Mouse (Mus musculus) C2C12 (cell line): Measurements from ENCODE around the gene Zdhhc23. TPM values are rescaled to one million over a fixed set of nuclear protein-coding genes. Genes with fewer than 3 reads are reported as not detected.
A peak's percentile ranks its signal among the peaks of the same experiment; 100 is the strongest.

ENCODE experiments used
- H3K27me3 ChIP-seq: one replicate; pipeline ENCODE4 v1.6.1; 2011; ENCODE audit not compliant: control insufficient read depth, insufficient read depth, insufficient read length
- H3K36me3 ChIP-seq: one replicate; pipeline ENCODE4 v1.6.1; 2011; ENCODE audit not compliant: control insufficient read depth, insufficient read depth
- H3K4me3 ChIP-seq: one replicate; pipeline ENCODE4 v1.5.1; 2011; ENCODE audit warnings: mild to moderate bottlenecking, control low read depth; ENCODE audit not compliant: poor library complexity, insufficient read depth, severe bottlenecking
- H3K79me2 ChIP-seq: one replicate; pipeline ENCODE4 v1.6.1; 2011; ENCODE audit not compliant: control insufficient read depth, insufficient read depth
- H3K79me3 ChIP-seq: one replicate; pipeline ENCODE4 v1.6.1; 2011; ENCODE audit warnings: low read depth, control low read depth
- H3ac ChIP-seq: one replicate; pipeline ENCODE3; 2011; ENCODE audit warnings: low read depth; ENCODE audit not compliant: control insufficient read depth, insufficient read length
- CEBPB ChIP-seq: IDR thresholded peaks from one replicate; pipeline ENCODE4 v1.6.1; 2011; ENCODE audit warnings: low read depth, mild to moderate bottlenecking, control low read depth, moderate library complexity
- CTCF ChIP-seq: IDR thresholded peaks from one replicate; pipeline ENCODE4 v1.5.1; 2011; ENCODE audit not compliant: control insufficient read depth, insufficient read depth, insufficient read length
- FOSL1 ChIP-seq: IDR thresholded peaks from one replicate; pipeline ENCODE4 v1.8.0; 2011; ENCODE audit warnings: mild to moderate bottlenecking, low read length; ENCODE audit not compliant: poor library complexity, insufficient read depth, severe bottlenecking
- MAX ChIP-seq: IDR thresholded peaks from one replicate; pipeline ENCODE4 v1.6.1; 2011; ENCODE audit warnings: mild to moderate bottlenecking, control low read depth
- MYOD1 ChIP-seq: IDR thresholded peaks from one replicate; pipeline ENCODE4 v1.6.1; 2011; ENCODE audit warnings: low read depth; ENCODE audit not compliant: control insufficient read depth, insufficient read length
- MYOG ChIP-seq: IDR thresholded peaks from one replicate; pipeline ENCODE4 v1.6.1; 2011; ENCODE audit not compliant: control insufficient read depth, insufficient read length; ENCODE audit errors: extremely low read depth
- USF1 ChIP-seq: IDR thresholded peaks from one replicate; pipeline ENCODE4 v1.6.1; 2011; ENCODE audit warnings: low read depth, mild to moderate bottlenecking, control low read depth, moderate library complexity
- polyA plus RNA-seq: library from polyadenylated mRNA; unstranded; fragments of >200 nt; fragmentation: generic; extraction: Trizol; gene quantifications from one replicate; pipeline ENCODE4 v1.2.1, GENCODE M21; 2012; ENCODE audit warnings: missing spikeins

Zdhhc23 gene
- polyA plus RNA-seq, 1 experiment: 0.02 TPM

DNA sequence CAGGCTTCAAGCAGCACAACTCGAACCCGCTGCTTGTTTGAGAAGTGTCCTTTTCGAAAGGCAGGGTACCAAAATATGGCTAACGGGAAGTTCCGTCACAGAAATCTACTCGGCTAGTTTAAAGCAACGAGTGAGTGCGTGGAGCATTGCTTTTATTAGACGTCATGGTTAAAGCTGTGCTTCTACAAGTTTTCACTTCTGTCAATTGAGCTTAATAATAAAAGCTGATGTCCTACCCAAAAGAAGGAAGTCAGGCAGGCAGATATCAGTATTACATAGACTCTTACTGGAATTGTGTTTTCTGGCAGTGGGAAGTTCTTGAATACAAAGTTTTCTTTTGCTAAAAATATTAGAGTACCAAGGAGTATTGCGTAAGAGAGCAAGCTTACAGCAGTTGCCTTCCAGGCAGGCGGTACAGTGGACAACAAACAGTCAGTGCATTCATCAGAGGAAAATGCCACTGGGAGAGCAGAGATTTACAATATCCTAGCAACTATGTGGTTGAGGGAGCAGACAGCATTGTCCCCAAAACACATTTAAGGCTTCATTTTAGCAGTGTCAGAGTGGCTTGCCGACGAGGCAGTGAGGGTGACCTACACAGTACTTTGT, 13.7 kb downstream of the Zdhhc23 start:
- no peak overlapping the region for H3ac ChIP-seq
- H3K4me3 ChIP-seq: no peak overlapping the region
- H3K79me2 ChIP-seq: no peaks in the 10 kb centered on the region
- H3K36me3 ChIP-seq: no peaks in the 10 kb centered on the region
- H3K79me3 ChIP-seq: no peaks in the 10 kb centered on the region
- TF ChIP-seq CEBPB: peak; percentile 19
- no peak for TF ChIP-seq USF1
- TF ChIP-seq CTCF: no peak
- no peak for TF ChIP-seq MAX
- no peaks in the 10 kb centered on the region for H3K27me3 ChIP-seq

DNA sequence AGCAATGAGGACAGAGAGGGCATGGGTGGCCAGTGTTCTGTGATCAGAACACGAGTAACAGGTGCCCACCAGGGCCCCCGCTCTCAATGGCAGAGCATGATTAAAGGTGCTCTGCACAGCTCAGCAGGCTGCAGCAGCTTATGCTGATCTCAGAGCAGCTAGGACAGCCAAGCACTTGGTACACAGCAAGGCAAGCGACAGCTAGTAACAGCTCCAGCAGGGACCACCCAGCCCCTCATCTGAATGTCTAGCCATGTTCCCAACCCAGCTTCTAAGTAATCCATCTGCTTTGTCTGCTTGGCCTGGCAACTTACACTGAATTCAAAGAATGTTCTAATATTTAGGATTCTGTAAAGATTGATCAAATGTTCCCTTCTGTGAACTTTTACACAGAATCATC, 15.8 kb downstream of the Zdhhc23 start:
- no peaks in the 10 kb centered on the region for H3K79me2 ChIP-seq
- H3K36me3 ChIP-seq: no peaks in the 10 kb centered on the region
- TF ChIP-seq USF1 (no peak), MYOG (no peak), MAX (no peak), CEBPB (no peak), CTCF (no peak), MYOD1 (no peak), FOSL1 (no peak)
- H3K79me3 ChIP-seq: no peaks in the 10 kb centered on the region
- H3ac ChIP-seq: no peak overlapping the region
- H3K27me3 ChIP-seq: no peaks in the 10 kb centered on the region
- H3K4me3 ChIP-seq: no peak overlapping the region

DNA sequence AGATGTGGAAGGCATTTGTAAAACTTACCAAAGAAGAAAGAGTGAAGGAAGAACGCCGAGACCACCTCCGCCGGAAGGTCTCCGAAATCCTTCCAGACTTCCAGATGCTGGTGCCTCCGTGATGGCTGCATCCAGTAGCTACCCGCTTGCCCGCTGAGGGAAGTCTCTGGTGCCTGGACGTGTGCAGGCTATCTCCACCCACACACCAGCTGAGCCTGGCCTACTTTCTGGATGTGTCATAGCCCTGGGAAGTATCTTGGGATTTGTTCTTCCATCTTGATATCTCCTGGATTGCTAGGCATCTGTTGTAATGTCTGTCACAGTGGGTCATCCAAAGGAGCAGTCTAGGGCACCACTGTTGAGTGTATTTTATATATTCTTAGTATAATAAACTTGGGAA, 16.3 kb downstream of the Zdhhc23 start:
- no peaks in the 10 kb centered on the region for H3K27me3 ChIP-seq
- no peak for TF ChIP-seq MYOG
- no peak for TF ChIP-seq MAX
- no peak for TF ChIP-seq MYOD1
- TF ChIP-seq CTCF: no peak
- TF ChIP-seq FOSL1: no peak
- TF ChIP-seq CEBPB: no peak
- no peak for TF ChIP-seq USF1

GRCm38 (mm10) chr16:43958038-43958437, 21.6 kb downstream of the Zdhhc23 start:
- Histone ChIP-seq H3ac (no peak overlapping the region), H3K27me3 (no peaks in the 10 kb centered on the region), H3K4me3 (no peak overlapping the region), H3K36me3 (no peaks in the 10 kb centered on the region), H3K79me3 (no peaks in the 10 kb centered on the region), H3K79me2 (no peaks in the 10 kb centered on the region)
- TF ChIP-seq MAX: no peak

More for the DNA sequence above, 16.3 kb downstream of the Zdhhc23 start:
- Histone ChIP-seq H3K36me3 (no peaks in the 10 kb centered on the region), H3K79me2 (no peaks in the 10 kb centered on the region), H3ac (no peak overlapping the region), H3K79me3 (no peaks in the 10 kb centered on the region), H3K4me3 (no peak overlapping the region)

GRCm38 (mm10) chr16:43954913-43955312, 24.7 kb downstream of the Zdhhc23 start:
- H3K27me3 ChIP-seq: no peaks in the 10 kb centered on the region
- no peaks in the 10 kb centered on the region for H3K79me2 ChIP-seq
- no peak overlapping the region for H3ac ChIP-seq
- no peak overlapping the region for H3K4me3 ChIP-seq
- no peaks in the 10 kb centered on the region for H3K79me3 ChIP-seq
- H3K36me3 ChIP-seq: peaks cover 8% of the 10 kb centered on the region
- TF ChIP-seq CTCF (no peak), MYOD1 (no peak), MYOG (no peak), FOSL1 (no peak)

DNA sequence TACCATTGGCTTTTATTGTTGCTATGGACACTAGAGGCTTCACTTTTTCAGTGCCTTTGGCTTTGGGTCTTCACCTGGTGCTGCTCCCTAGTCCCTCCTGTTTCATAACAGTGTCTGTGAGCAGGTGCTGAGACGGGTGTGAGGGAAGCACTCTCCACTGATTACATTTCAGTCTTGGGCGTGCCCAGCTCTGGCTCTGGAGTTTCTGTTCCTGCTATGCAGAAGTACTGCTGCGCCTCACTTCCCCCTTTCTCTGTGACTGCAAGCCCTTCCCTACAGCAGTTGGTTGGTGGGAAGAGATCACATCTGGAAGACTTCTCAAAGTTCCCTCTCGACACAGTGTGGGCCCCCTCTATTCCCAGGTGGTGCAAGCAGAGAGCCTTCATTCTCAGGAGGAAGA, 28.0 kb downstream of the Zdhhc23 start:
- Histone ChIP-seq H3K27me3 (no peaks in the 10 kb centered on the region), H3ac (no peak overlapping the region), H3K4me3 (no peak overlapping the region), H3K79me3 (no peaks in the 10 kb centered on the region), H3K79me2 (no peaks in the 10 kb centered on the region), H3K36me3 (peaks cover 8% of the 10 kb centered on the region)
- TF ChIP-seq MYOG (no peak), FOSL1 (no peak), CTCF (no peak), USF1 (no peak), MAX (no peak), MYOD1 (no peak), CEBPB (no peak)
